Mouse (Mus musculus) limb, embryonic 13.5 days (tissue): ENCODE measurements around the gene Pik3c2g. TPM values are rescaled to one million over a fixed set of nuclear protein-coding genes. Genes with fewer than 3 reads are reported as not detected.

Experiments used
- ATAC-seq: fragments of 200-750 bp; cut with Nextera tagmentation; 2 replicates; pipeline ENCODE4 v1.8.0; 2017; ENCODE audit warnings: low read depth, moderate number of reproducible peaks, moderate TSS enrichment; ENCODE audit not compliant: low FRiP score
- H3K27ac ChIP-seq: fragments of 300-500 bp; sonication (generic); 2 replicates; pipeline ENCODE4 v1.5.1; 2015; ENCODE audit warnings: inconsistent platforms, mild to moderate bottlenecking, moderate library complexity
- H3K27me3 ChIP-seq: fragments of 300-500 bp; sonication (generic); 2 replicates; pipeline ENCODE4 v1.6.1; 2015; ENCODE audit warnings: mild to moderate bottlenecking, inconsistent platforms
- H3K36me3 ChIP-seq: fragments of 300-500 bp; sonication (generic); 2 replicates; pipeline ENCODE4 v1.6.1; 2015; ENCODE audit warnings: inconsistent platforms, mild to moderate bottlenecking, moderate library complexity
- H3K4me1 ChIP-seq: fragments of 300-500 bp; sonication (generic); 2 replicates; pipeline ENCODE4 v1.6.1; 2015; ENCODE audit warnings: inconsistent platforms
- H3K4me2 ChIP-seq: fragments of 300-500 bp; sonication (generic); replicated peaks from 2 replicates; pipeline ENCODE4 v1.6.1; 2015; ENCODE audit warnings: inconsistent platforms, mild to moderate bottlenecking, moderate library complexity
- H3K4me3 ChIP-seq: fragments of 300-500 bp; sonication (generic); 2 replicates; pipeline ENCODE4 v1.5.1; 2015; ENCODE audit warnings: moderate library complexity, mild to moderate bottlenecking, inconsistent platforms
- H3K9ac ChIP-seq: fragments of 300-500 bp; sonication (generic); 2 replicates; pipeline ENCODE4 v1.6.1; 2015; ENCODE audit warnings: mild to moderate bottlenecking, inconsistent platforms
- H3K9me3 ChIP-seq: fragments of 300-500 bp; sonication (generic); 2 replicates; pipeline ENCODE4 v1.6.1; 2016; ENCODE audit warnings: inconsistent platforms
- WGBS: fragments of 180-500 bp; shearing (Covaris S2); methylation state at CpG from one replicate; pipeline ENCODE4 v1.1.7; 2015; 5-methylcytosine and 5-hydroxymethylcytosine counted together
- polyA plus RNA-seq: library from polyadenylated mRNA; unstranded; fragments of >200 nt; fragmentation: Nextera tagmentation; extraction: Ambion mirVana; gene quantifications from 2 replicates; pipeline ENCODE4 v1.2.1, GENCODE M21; 2015

The Pik3c2g gene
- 1.3 and 1.4 TPM in 2 replicates for polyA plus RNA-seq

GRCm38 (mm10) chr6:139586892-139587291 lies at the start of gene Pik3c2g:
TSS of gene Pik3c2g (plus strand) at chr6:139587221.
- 39% methylated on average over 15 of the region's 15 CpGs for WGBS
- H3K27ac ChIP-seq, result no peak within 1 kb of the TSS
- no peak within 1 kb of the TSS for H3K9ac ChIP-seq
- peak within 1 kb of the TSS; percentile 9; the same call in 1 of the 2 replicates for H3K4me2 ChIP-seq
- H3K4me1 ChIP-seq, result no peaks in the 10 kb centered on the region
- no peaks in the 10 kb centered on the region for H3K9me3 ChIP-seq
- H3K36me3 ChIP-seq, result no peaks in the 10 kb centered on the region
- H3K27me3 ChIP-seq, result peaks cover 18% of the 10 kb centered on the region
- no peak within 1 kb of the TSS for H3K4me3 ChIP-seq
- no peak for ATAC-seq

- H3K9ac ChIP-seq, result no peak overlapping the region
- ATAC-seq, result no peak
- 59% methylated on average over 2 of the region's 2 CpGs for WGBS
- H3K9me3 ChIP-seq, result no peaks in the 10 kb centered on the region
- H3K36me3 ChIP-seq, result no peaks in the 10 kb centered on the region
- H3K4me1 ChIP-seq, result no peaks in the 10 kb centered on the region
- H3K4me2 ChIP-seq, result no peak overlapping the region
- no peak overlapping the region for H3K27ac ChIP-seq
- no peaks in the 10 kb centered on the region for H3K27me3 ChIP-seq
- no peak overlapping the region for H3K4me3 ChIP-seq
Measured at GRCm38 (mm10) chr6:139538469-139538868, 48.6 kb upstream of the Pik3c2g start.

- H3K4me3 ChIP-seq, result no peak overlapping the region
- 83% methylated on average over 7 of the region's 7 CpGs for WGBS
- H3K36me3 ChIP-seq, result no peaks in the 10 kb centered on the region
- no peak overlapping the region for H3K27ac ChIP-seq
- no peaks in the 10 kb centered on the region for H3K4me1 ChIP-seq
- ATAC-seq, result no peak
- no peak overlapping the region for H3K9ac ChIP-seq
- no peaks in the 10 kb centered on the region for H3K27me3 ChIP-seq
- H3K9me3 ChIP-seq, result no peaks in the 10 kb centered on the region
- H3K4me2 ChIP-seq, result no peak overlapping the region
Measured at GRCm38 (mm10) chr6:139555537-139556179, 31.4 kb upstream of the Pik3c2g start.

- Histone ChIP-seq H3K4me2 (no peak overlapping the region), H3K27ac (no peak overlapping the region), H3K9ac (no peak overlapping the region), H3K4me3 (no peak overlapping the region), H3K36me3 (no peaks in the 10 kb centered on the region), H3K9me3 (no peaks in the 10 kb centered on the region), H3K27me3 (no peaks in the 10 kb centered on the region), H3K4me1 (no peaks in the 10 kb centered on the region)
- 16% methylated on average over 7 of the region's 7 CpGs for WGBS
- no peak for ATAC-seq
Measured at GRCm38 (mm10) chr6:139569211-139569610, 17.8 kb upstream of the Pik3c2g start.

GRCm38 (mm10) chr6:139575854-139576253 lies 11.2 kb upstream of the Pik3c2g start:
- Histone ChIP-seq H3K4me3 (no peak overlapping the region), H3K36me3 (no peaks in the 10 kb centered on the region), H3K27me3 (peaks cover 4% of the 10 kb centered on the region; the same call in 1 of the 2 replicates), H3K27ac (no peak overlapping the region), H3K4me2 (no peak overlapping the region), H3K9ac (no peak overlapping the region), H3K9me3 (no peaks in the 10 kb centered on the region), H3K4me1 (no peaks in the 10 kb centered on the region)
- no peak for ATAC-seq
- 39% methylated on average over 4 of the region's 4 CpGs for WGBS

GRCm38 (mm10) chr6:139576261-139577014 lies 10.6 kb upstream of the Pik3c2g start:
- H3K36me3 ChIP-seq, result no peaks in the 10 kb centered on the region
- no peak overlapping the region for H3K4me3 ChIP-seq
- H3K27ac ChIP-seq, result no peak overlapping the region
- H3K4me2 ChIP-seq, result no peak overlapping the region
- H3K9me3 ChIP-seq, result no peaks in the 10 kb centered on the region
- no peak overlapping the region for H3K9ac ChIP-seq
- no peaks in the 10 kb centered on the region for H3K4me1 ChIP-seq
- 74% methylated on average over 10 of the region's 10 CpGs for WGBS
- peaks cover 4% of the 10 kb centered on the region; the same call in 1 of the 2 replicates for H3K27me3 ChIP-seq
- ATAC-seq, result no peak

- Histone ChIP-seq H3K4me1 (no peaks in the 10 kb centered on the region), H3K27ac (no peak overlapping the region), H3K9me3 (no peaks in the 10 kb centered on the region), H3K9ac (no peak overlapping the region), H3K36me3 (no peaks in the 10 kb centered on the region), H3K4me3 (no peak overlapping the region), H3K27me3 (peaks cover 4% of the 10 kb centered on the region; the same call in 1 of the 2 replicates), H3K4me2 (no peak overlapping the region)
- 55% methylated on average over 18 of the region's 18 CpGs for WGBS
- ATAC-seq, result no peak
Measured at GRCm38 (mm10) chr6:139577026-139577861, 9.8 kb upstream of the Pik3c2g start.

GRCm38 (mm10) chr6:139587478-139587877 lies 457 bp downstream of the Pik3c2g start:
- Histone ChIP-seq H3K4me1 (no peaks in the 10 kb centered on the region), H3K4me2 (no peak overlapping the region), H3K9me3 (no peaks in the 10 kb centered on the region), H3K9ac (no peak overlapping the region), H3K27me3 (peaks cover 18% of the 10 kb centered on the region), H3K4me3 (no peak overlapping the region), H3K27ac (no peak overlapping the region), H3K36me3 (no peaks in the 10 kb centered on the region)
- WGBS, result 73% methylated on average over 12 of the region's 12 CpGs
- no peak for ATAC-seq

- Histone ChIP-seq H3K9ac (no peak overlapping the region), H3K27me3 (peaks cover 18% of the 10 kb centered on the region), H3K27ac (no peak overlapping the region), H3K4me3 (no peak overlapping the region), H3K4me1 (no peaks in the 10 kb centered on the region), H3K4me2 (no peak overlapping the region), H3K36me3 (no peaks in the 10 kb centered on the region), H3K9me3 (no peaks in the 10 kb centered on the region)
- WGBS, result 43% methylated on average over 15 of the region's 15 CpGs
- ATAC-seq, result no peak
Measured at GRCm38 (mm10) chr6:139588409-139588808, 1.4 kb downstream of the Pik3c2g start.

- Histone ChIP-seq H3K36me3 (no peaks in the 10 kb centered on the region), H3K9ac (no peak overlapping the region), H3K4me3 (no peak overlapping the region), H3K27ac (no peak overlapping the region), H3K27me3 (peaks cover 18% of the 10 kb centered on the region), H3K9me3 (no peaks in the 10 kb centered on the region), H3K4me1 (no peaks in the 10 kb centered on the region), H3K4me2 (peak overlapping the region; percentile 41)
- 9% methylated on average over 12 of the region's 12 CpGs for WGBS
- ATAC-seq, result no peak
Measured at GRCm38 (mm10) chr6:139589291-139589690, 2.3 kb downstream of the Pik3c2g start.

- Histone ChIP-seq H3K4me3 (no peak overlapping the region), H3K27me3 (peaks cover 18% of the 10 kb centered on the region), H3K9me3 (no peaks in the 10 kb centered on the region), H3K36me3 (no peaks in the 10 kb centered on the region), H3K9ac (no peak overlapping the region), H3K27ac (no peak overlapping the region), H3K4me2 (no peak overlapping the region; the same call in 1 of the 2 replicates), H3K4me1 (no peaks in the 10 kb centered on the region)
- 73% methylated on average over 9 of the region's 9 CpGs for WGBS
- ATAC-seq, result no peak
Measured at GRCm38 (mm10) chr6:139589854-139590253, 2.8 kb downstream of the Pik3c2g start.

- no peaks in the 10 kb centered on the region for H3K4me1 ChIP-seq
- H3K9me3 ChIP-seq, result no peaks in the 10 kb centered on the region
- H3K4me2 ChIP-seq, result no peak overlapping the region
- no peak for ATAC-seq
- no peak overlapping the region for H3K27ac ChIP-seq
- WGBS, result 42% methylated on average over 3 of the region's 3 CpGs
- no peaks in the 10 kb centered on the region for H3K36me3 ChIP-seq
- H3K4me3 ChIP-seq, result no peak overlapping the region
- no peak overlapping the region for H3K9ac ChIP-seq
- H3K27me3 ChIP-seq, result peaks cover 11% of the 10 kb centered on the region
Measured at GRCm38 (mm10) chr6:139592081-139592480, 5.1 kb downstream of the Pik3c2g start.
